Mouse (Mus musculus) liver, embryonic 12.5 days (tissue): ENCODE results near the gene Kif26b. TPM values are rescaled to one million over a fixed set of nuclear protein-coding genes. Genes with fewer than 3 reads are reported as not detected.

Experiments used
- ATAC-seq: fragments of 200-750 bp; cut with Nextera tagmentation; 2 replicates; pipeline ENCODE4 v1.8.0; 2017; ENCODE audit warnings: moderate number of reproducible peaks, mild to moderate bottlenecking, moderate library complexity
- H3K27ac ChIP-seq: fragments of 300-500 bp; sonication (generic); 2 replicates; pipeline ENCODE4 v1.5.1; 2016; ENCODE audit warnings: mild to moderate bottlenecking
- H3K27me3 ChIP-seq: fragments of 300-500 bp; sonication (generic); replicated peaks from 2 replicates; pipeline ENCODE4 v1.6.1; 2016; ENCODE audit warnings: mild to moderate bottlenecking, moderate library complexity
- H3K36me3 ChIP-seq: fragments of 300-500 bp; sonication (generic); 2 replicates; pipeline ENCODE4 v1.6.1; 2016; ENCODE audit warnings: mild to moderate bottlenecking, moderate library complexity
- H3K4me1 ChIP-seq: fragments of 300-500 bp; sonication (generic); 2 replicates; pipeline ENCODE4 v1.6.1; 2016
- H3K4me2 ChIP-seq: fragments of 300-500 bp; sonication (generic); 2 replicates; pipeline ENCODE4 v1.6.1; 2016; ENCODE audit warnings: mild to moderate bottlenecking, moderate library complexity
- H3K4me3 ChIP-seq: fragments of 300-500 bp; sonication (generic); 2 replicates; pipeline ENCODE4 v1.5.1; 2016; ENCODE audit warnings: mild to moderate bottlenecking, moderate library complexity
- H3K9ac ChIP-seq: fragments of 300-500 bp; sonication (generic); 2 replicates; pipeline ENCODE4 v1.6.1; 2016; ENCODE audit warnings: mild to moderate bottlenecking, moderate library complexity
- H3K9me3 ChIP-seq: fragments of 300-500 bp; sonication (generic); replicated peaks from 2 replicates; pipeline ENCODE4 v1.6.1; 2016; ENCODE audit warnings: mild to moderate bottlenecking, moderate library complexity
- WGBS: fragments of 180-500 bp; shearing (Covaris S2); methylation state at CpG from one replicate; pipeline ENCODE4 v1.1.7; 2016; ENCODE audit not compliant: insufficient replicate concordance; 5-methylcytosine and 5-hydroxymethylcytosine counted together
- polyA plus RNA-seq: library from polyadenylated mRNA; unstranded; fragments of >200 nt; fragmentation: Nextera tagmentation; extraction: Ambion mirVana; gene quantifications from 2 replicates; pipeline ENCODE4 v1.2.1, GENCODE M21; 2016

The Kif26b gene
- polyA plus RNA-seq, 1 experiment from 2014 or later, result 0.67 TPM

- H3K9me3 ChIP-seq, result no peaks in the 10 kb centered on the region
- no peaks in the 10 kb centered on the region for H3K36me3 ChIP-seq
- ATAC-seq, result no peak
- WGBS, result 84% methylated on average over 6 of the region's 6 CpGs
- no peak overlapping the region for H3K9ac ChIP-seq
- H3K27me3 ChIP-seq, result no peaks in the 10 kb centered on the region
- H3K27ac ChIP-seq, result no peak overlapping the region
- no peaks in the 10 kb centered on the region for H3K4me1 ChIP-seq
- no peak overlapping the region for H3K4me2 ChIP-seq
- no peak overlapping the region for H3K4me3 ChIP-seq
Measured at GRCm38 (mm10) chr1:178892376-178892775, 363.5 kb downstream of the Kif26b start.

GRCm38 (mm10) chr1:178893229-178894080, 364.5 kb downstream of the Kif26b start:
- Histone ChIP-seq H3K4me3 (no peak overlapping the region), H3K27ac (no peak overlapping the region), H3K4me2 (no peak overlapping the region), H3K27me3 (no peaks in the 10 kb centered on the region), H3K9me3 (no peaks in the 10 kb centered on the region), H3K9ac (no peak overlapping the region), H3K4me1 (no peaks in the 10 kb centered on the region), H3K36me3 (no peaks in the 10 kb centered on the region)
- WGBS, result 76% methylated on average over 11 of the region's 11 CpGs
- no peak for ATAC-seq

GRCm38 (mm10) chr1:178894081-178894401, 365.1 kb downstream of the Kif26b start:
- no peak for ATAC-seq
- Histone ChIP-seq H3K4me1 (no peaks in the 10 kb centered on the region), H3K27ac (no peak overlapping the region), H3K9ac (no peak overlapping the region), H3K4me3 (no peak overlapping the region), H3K9me3 (no peaks in the 10 kb centered on the region), H3K36me3 (no peaks in the 10 kb centered on the region), H3K27me3 (no peaks in the 10 kb centered on the region), H3K4me2 (no peak overlapping the region)
- 68% methylated on average over 3 of the region's 3 CpGs for WGBS

GRCm38 (mm10) chr1:178895674-178896073, 366.7 kb downstream of the Kif26b start:
- Histone ChIP-seq H3K27me3 (no peaks in the 10 kb centered on the region), H3K27ac (no peak overlapping the region), H3K9me3 (no peaks in the 10 kb centered on the region), H3K4me2 (no peak overlapping the region), H3K4me1 (no peaks in the 10 kb centered on the region), H3K4me3 (no peak overlapping the region), H3K36me3 (no peaks in the 10 kb centered on the region), H3K9ac (no peak overlapping the region)
- WGBS, result 89% methylated on average over 4 of the region's 4 CpGs
- ATAC-seq, result no peak

DNA sequence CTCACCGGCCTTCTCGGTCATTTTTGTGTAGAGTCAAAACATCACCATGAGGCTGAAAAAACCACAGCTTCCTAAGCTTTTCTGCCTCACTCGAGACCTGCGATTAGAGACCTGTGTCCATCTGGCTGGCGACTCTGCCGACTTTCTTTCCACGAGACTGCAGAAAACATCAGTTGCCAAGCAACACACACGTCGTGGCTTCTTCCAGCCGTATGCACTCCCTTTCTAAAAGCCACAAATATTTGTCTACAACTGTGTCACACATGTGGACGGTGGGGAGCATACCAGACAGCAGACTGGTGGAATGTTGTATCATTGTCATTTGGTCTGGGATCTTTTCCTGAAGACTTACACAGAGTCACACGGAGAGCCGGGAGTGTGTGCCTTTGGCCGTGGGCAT, 382.0 kb downstream of the Kif26b start:
- H3K9me3 ChIP-seq, result no peaks in the 10 kb centered on the region
- no peak overlapping the region for H3K4me2 ChIP-seq
- no peak for ATAC-seq
- no peaks in the 10 kb centered on the region for H3K4me1 ChIP-seq
- WGBS, result 58% methylated on average over 14 of the region's 14 CpGs
- peaks cover 6% of the 10 kb centered on the region; the same call in 1 of the 2 replicates for H3K27me3 ChIP-seq
- no peaks in the 10 kb centered on the region for H3K36me3 ChIP-seq
- H3K27ac ChIP-seq, result no peak overlapping the region
- no peak overlapping the region for H3K9ac ChIP-seq
- no peak overlapping the region for H3K4me3 ChIP-seq

GRCm38 (mm10) chr1:178912936-178913716, 384.2 kb downstream of the Kif26b start:
- no peaks in the 10 kb centered on the region for H3K36me3 ChIP-seq
- H3K27ac ChIP-seq, result no peak overlapping the region
- no peak for ATAC-seq
- H3K27me3 ChIP-seq, result peaks cover 26% of the 10 kb centered on the region
- no peaks in the 10 kb centered on the region for H3K4me1 ChIP-seq
- no peak overlapping the region for H3K9ac ChIP-seq
- no peak overlapping the region for H3K4me2 ChIP-seq
- H3K4me3 ChIP-seq, result no peak overlapping the region
- 36% methylated on average over 6 of the region's 6 CpGs for WGBS
- no peaks in the 10 kb centered on the region for H3K9me3 ChIP-seq

DNA sequence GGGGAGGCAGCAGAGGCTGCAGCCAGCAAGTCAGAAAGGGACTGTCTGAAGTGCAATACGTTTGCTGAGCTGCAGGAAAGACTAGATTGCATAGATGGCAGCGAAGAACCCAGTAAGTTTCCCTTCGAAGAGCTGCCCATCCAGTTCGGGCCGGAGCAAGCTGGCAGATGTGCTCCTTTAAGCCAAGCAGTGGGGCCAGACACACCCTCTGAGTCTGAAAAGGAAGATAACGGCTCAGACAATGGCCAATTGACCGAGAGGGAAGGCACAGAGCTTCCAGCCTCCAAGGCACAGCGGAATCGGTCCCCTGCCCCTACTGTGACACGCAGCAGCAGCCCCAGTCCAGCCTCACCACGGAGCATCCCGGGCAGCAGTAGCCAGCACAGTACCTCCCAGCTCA, 386.1 kb downstream of the Kif26b start:
- H3K27ac ChIP-seq, result no peak overlapping the region
- H3K4me2 ChIP-seq, result no peak overlapping the region
- H3K36me3 ChIP-seq, result no peaks in the 10 kb centered on the region
- peaks cover 39% of the 10 kb centered on the region for H3K27me3 ChIP-seq
- H3K9me3 ChIP-seq, result no peaks in the 10 kb centered on the region
- WGBS, result 61% methylated on average over 12 of the region's 12 CpGs
- ATAC-seq, result no peak
- no peak overlapping the region for H3K9ac ChIP-seq
- no peaks in the 10 kb centered on the region for H3K4me1 ChIP-seq
- no peak overlapping the region for H3K4me3 ChIP-seq

DNA sequence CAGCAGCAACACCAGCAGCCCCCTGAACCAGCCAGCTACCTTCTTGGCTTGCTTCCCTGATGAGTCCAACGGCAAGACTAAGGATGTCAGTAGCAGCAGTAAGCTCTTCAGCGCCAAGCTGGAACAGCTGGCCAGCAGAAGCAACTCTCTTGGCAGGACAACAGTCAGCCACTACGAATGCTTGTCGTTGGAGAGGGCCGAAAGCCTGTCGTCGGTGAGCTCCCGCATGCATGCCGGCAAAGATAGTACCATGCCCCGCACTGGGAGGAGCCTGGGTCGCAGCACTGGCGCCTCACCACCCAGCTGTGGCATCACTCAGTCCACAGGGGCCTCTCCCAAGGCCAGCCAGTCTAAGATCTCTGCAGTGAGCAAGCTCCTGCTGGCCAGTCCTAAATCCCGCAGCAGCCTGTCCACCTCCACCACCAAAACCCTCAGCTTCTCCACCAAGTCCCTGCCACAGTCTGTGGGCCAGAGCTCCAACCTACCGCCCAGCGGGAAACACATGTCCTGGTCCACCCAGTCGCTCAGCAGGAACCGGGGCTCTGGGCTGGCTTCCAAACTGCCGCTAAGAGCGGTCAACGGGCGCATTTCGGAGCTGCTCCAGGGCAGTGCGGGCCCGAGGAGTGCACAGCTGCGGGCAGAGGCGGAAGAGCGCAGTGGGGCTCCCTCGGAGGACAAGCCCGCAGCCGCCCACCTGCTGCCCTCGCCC, 388.4 kb downstream of the Kif26b start:
- WGBS, result 42% methylated on average over 31 of the region's 31 CpGs
- H3K27me3 ChIP-seq, result peaks cover 40% of the 10 kb centered on the region
- no peak overlapping the region for H3K9ac ChIP-seq
- no peak overlapping the region for H3K27ac ChIP-seq
- ATAC-seq, result no peak
- no peak overlapping the region for H3K4me3 ChIP-seq
- H3K36me3 ChIP-seq, result no peaks in the 10 kb centered on the region
- no peaks in the 10 kb centered on the region for H3K4me1 ChIP-seq
- no peak overlapping the region for H3K4me2 ChIP-seq
- H3K9me3 ChIP-seq, result no peaks in the 10 kb centered on the region

- peaks cover 8% of the 10 kb centered on the region; the same call in 1 of the 2 replicates for H3K27me3 ChIP-seq
- no peak overlapping the region for H3K4me2 ChIP-seq
- no peaks in the 10 kb centered on the region for H3K9me3 ChIP-seq
- H3K27ac ChIP-seq, result no peak overlapping the region
- H3K4me3 ChIP-seq, result no peak overlapping the region
- H3K36me3 ChIP-seq, result no peaks in the 10 kb centered on the region
- 48% methylated on average over 8 of the region's 8 CpGs for WGBS
- H3K4me1 ChIP-seq, result no peaks in the 10 kb centered on the region
- ATAC-seq, result no peak
- H3K9ac ChIP-seq, result no peak overlapping the region
Measured at GRCm38 (mm10) chr1:178924492-178925183, 395.7 kb downstream of the Kif26b start.

GRCm38 (mm10) chr1:178929531-178929930, 400.6 kb downstream of the Kif26b start:
- no peak overlapping the region for H3K9ac ChIP-seq
- WGBS, result 32% methylated on average over 4 of the region's 4 CpGs
- H3K9me3 ChIP-seq, result no peaks in the 10 kb centered on the region

DNA sequence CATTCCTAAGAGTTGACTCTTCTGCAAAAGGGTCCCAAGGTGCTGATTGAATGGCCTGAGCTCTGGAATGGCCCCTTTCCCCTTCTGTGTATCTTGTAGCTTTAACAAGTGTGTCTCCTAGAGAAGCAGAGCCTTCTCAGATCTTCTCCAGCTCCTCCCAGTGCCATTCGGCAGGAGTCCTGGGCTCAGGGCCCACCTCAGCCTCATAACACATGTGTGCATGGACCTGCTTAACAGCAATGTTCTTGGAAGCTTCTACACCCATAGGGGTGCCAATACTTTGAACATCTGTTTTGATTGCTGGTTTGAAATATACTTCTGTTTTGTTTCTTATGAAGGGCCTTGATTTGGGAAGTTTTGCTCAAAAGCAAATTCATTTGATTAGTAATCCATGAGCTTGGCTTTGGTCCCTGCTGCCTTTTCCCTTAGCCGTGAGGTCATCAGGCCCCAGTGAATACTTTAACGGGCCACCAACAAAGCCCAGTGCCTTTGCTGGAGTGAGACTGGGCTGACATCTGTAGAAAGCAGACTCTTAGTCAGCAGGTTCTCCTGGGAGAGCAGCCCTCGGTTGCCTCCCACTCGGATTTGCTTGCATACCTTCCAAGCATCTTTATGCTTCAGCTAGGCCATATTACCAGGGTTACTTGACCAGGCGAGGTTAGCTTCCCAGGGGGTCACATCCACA, 405.2 kb downstream of the Kif26b start:
- H3K4me2 ChIP-seq, result no peak overlapping the region
- no peaks in the 10 kb centered on the region for H3K9me3 ChIP-seq
- 65% methylated on average over 6 of the region's 6 CpGs for WGBS
- no peaks in the 10 kb centered on the region for H3K4me1 ChIP-seq
- no peak overlapping the region for H3K9ac ChIP-seq
- H3K27me3 ChIP-seq, result peaks cover 5% of the 10 kb centered on the region; the same call in 1 of the 2 replicates
- no peaks in the 10 kb centered on the region for H3K36me3 ChIP-seq
- ATAC-seq, result no peak
- H3K27ac ChIP-seq, result no peak overlapping the region
- H3K4me3 ChIP-seq, result no peak overlapping the region

More at GRCm38 (mm10) chr1:178929531-178929930, 400.6 kb downstream of the Kif26b start:
- Histone ChIP-seq H3K27me3 (peaks cover 5% of the 10 kb centered on the region; the same call in 1 of the 2 replicates), H3K36me3 (no peaks in the 10 kb centered on the region), H3K4me3 (no peak overlapping the region), H3K4me2 (no peak overlapping the region), H3K27ac (no peak overlapping the region), H3K4me1 (no peaks in the 10 kb centered on the region)
- no peak for ATAC-seq
